Mouse (Mus musculus) right cerebral cortex, postnatal 36 days (tissue): ENCODE data around the gene Arrb2.
"Not testable (repeated sequence)": the region's sequence is repeated elsewhere in the genome, so short reads cannot be mapped to it uniquely, and the experiment has no call there.

ENCODE experiments used
- DNase-seq, 2 experiments: peaks; one replicate each; pipeline ENCODE4 v3.0.0; 2022; ENCODE audit warnings: low spot score in 2 of 2, mixed read lengths in 1 of 2

The Arrb2 gene

GRCm38 (mm10) chr11:70444667-70445066 is 12.2 kb downstream of the Arrb2 start:
- DNase-seq: no peak

DNA sequence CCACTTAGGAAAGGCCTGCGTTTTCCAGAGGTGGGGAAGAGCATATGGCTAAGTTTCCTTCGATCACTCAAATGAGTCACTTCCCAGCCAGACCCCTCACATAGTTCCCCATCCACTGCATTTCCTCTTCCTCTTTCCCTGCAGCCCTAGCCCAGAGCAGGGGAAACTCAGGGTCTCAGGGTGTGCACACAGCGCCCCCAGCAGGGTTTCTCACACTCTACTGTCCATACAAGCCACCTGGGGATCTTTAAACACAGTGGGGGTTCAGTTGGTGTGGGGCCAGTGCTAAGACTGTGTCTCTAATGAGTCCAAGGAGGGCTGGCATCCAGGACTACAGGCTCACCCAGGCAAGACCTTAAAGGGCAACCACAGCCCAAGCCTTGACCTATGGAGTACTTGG is 14.3 kb downstream of the Arrb2 start:
- DNase-seq: no peak

GRCm38 (mm10) chr11:70447373-70447772 is 14.9 kb downstream of the Arrb2 start:
- DNase-seq: no peak

- no peak for DNase-seq
Observed at GRCm38 (mm10) chr11:70450926-70451325, 18.5 kb downstream of the Arrb2 start.

GRCm38 (mm10) chr11:70451797-70452498 is 19.5 kb downstream of the Arrb2 start, which contains the start of gene Med11:
TSS of gene Med11 (plus strand) at chr11:70451919.
- DNase-seq: peak; percentile 93 to 95

- no peak for DNase-seq
Observed at GRCm38 (mm10) chr11:70453261-70454044, 21.0 kb downstream of the Arrb2 start.

DNA sequence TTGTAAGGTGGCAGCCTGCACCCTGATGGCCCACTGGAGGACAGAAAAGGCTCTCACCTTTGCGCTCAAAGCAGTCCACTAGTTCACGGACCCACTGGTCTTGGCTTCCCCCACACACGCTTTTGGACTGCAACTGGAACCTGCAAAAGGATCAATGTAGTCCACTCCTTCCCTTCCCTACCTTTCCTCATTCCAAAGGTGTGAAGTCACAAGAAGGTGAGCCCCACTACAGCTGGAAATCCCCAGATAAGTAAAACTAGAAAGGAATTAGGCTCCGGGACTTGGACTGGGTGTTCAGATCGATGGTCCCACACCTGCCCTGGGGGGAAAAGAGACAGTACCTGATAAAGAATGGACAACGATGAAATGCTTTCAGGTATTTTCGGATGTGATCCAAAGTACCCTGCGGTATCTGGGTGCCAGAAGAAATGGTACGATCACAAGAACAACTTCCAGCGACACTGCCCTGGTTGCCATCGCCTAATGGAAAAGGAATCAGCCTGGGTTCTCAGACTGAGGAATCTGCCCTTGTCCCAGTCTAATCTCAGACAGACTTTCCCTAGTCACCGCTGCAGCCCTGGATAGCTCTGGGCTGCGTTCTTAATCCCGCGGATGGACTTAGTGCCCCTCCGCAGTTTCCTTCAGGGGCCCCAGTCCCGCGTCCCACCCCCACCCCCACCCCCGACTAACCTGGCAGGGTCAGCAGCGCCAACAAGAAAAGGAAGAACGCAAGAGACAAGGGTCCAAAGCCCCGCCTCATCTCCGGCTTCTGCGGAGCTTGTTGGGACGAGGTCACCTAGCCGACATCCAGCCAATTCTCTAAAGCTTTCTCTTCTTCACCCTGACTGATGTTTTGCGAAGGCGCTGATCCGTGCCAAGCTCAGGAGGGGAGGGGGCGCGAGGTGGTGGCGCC is 26.5 kb downstream of the Arrb2 start, which contains the start of gene Zmynd15:
TSS of gene Zmynd15 (plus strand) at position 746 of the 913 bp plus-strand sequence.
- DNase-seq: no peak

DNA sequence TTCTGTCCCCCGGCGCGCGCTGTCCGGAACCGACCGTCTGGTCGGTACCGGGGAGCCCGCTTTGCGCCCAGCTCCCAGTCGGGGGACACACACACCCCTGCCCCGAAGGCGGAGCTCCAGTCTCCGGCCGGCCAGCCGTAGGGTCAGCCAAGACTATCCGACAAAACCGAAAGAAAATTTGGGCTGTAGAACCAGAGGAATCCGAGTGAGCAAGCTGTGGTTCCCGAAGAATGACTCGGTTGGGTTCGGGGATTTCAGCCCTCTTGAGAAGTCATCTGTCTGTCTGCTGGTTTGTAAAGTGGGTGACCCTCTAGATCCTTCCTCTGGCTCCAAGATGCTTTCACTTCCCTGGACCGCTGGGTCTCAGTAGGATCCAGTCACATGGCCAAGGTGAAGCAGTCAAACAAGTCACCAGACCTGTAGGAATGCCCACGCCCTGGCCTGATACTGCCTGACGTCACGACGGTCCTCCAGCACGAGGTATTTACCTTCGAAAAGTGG is 27.2 kb downstream of the Arrb2 start, which contains the start of gene Cxcl16:
TSS of gene Cxcl16 (minus strand) at position 384 of the 501 bp plus-strand sequence.
- DNase-seq: no peak

GRCm38 (mm10) chr11:70463970-70464369 is 31.5 kb downstream of the Arrb2 start:
- DNase-seq: no peak

GRCm38 (mm10) chr11:70465211-70465610 is 32.8 kb downstream of the Arrb2 start:
- DNase-seq: no peak

- DNase-seq: no peak
Observed at GRCm38 (mm10) chr11:70465824-70466223, 33.4 kb downstream of the Arrb2 start.

- DNase-seq: no peak
Observed at GRCm38 (mm10) chr11:70467902-70468619, 35.6 kb downstream of the Arrb2 start.

- no peak for DNase-seq
Observed at GRCm38 (mm10) chr11:70469764-70470163, 37.3 kb downstream of the Arrb2 start.

GRCm38 (mm10) chr11:70472716-70473115 is 40.3 kb downstream of the Arrb2 start:
- DNase-seq: no peak

GRCm38 (mm10) chr11:70473291-70473690 is 40.9 kb downstream of the Arrb2 start:
- DNase-seq: not testable (repeated sequence)

DNA sequence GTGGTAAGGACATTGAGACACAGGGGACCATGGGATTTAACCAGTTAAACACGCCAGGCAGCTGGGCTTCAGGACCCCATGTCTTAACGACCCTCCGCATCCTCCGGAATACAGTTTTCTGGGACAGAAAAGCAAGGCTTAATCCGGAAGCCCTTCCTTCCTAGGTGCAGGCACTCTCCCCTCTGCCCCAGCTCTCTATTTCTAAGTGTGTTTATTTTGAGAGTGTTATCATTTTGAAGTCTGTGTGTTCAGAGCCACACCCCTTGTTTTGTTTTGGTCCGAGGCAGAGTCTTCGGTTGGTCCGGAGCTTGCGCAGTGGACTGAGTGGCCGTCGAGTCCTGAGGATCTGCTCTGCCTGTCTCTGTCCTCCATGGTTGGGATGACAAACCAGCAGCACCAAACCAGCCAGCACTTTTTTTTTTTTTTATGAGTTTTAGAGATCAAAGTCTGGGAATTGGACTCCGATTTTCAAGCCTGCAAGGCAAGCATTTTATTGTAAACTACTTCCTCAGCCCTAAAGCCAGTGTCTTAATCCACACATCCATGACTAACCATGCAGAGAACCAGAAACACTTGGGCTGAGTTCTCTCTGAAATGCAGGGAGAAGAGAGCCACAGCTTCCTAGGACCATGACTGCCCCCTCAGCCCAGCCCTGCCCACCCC is 42.6 kb downstream of the Arrb2 start:
- no peak for DNase-seq

DNA sequence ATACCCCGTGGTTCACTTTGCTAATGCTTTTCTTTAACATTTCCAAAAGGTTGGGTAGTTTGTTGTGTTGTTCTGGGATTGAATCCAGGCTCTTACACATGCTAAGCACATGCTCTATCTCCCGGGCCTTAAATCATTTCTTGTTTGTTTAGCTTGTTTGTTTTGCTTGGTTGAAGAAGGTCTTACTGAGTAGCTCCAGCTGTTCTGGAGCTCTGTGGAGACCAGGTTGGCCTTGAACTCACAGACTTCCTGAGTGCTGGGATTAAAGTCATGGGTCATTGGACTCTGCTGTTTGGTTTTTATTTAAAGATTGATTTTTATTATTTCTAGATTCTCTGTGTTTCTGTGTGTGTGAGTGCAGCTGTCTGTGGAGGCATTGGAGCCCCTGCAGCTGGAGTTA is 53.1 kb downstream of the Arrb2 start:
- DNase-seq: no peak

DNA sequence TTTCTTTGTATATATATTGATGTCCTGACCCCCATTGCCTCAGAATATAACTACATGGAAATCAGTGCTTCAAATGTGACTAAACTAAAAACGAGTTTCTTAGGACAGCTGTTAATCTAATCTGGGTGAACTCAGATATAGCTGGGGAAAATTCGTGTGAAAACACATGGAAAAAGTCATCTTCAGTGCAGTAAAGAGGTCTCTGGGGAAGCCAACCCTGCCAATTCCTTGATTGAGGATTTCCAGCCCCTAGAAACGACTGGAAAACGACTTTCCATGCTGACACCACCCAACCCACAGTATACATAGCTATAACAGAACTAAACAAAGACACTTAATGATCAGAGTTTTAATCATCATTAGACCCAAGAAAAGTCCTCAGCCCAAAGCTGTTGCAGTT is 55.4 kb downstream of the Arrb2 start:
- DNase-seq: no peak

DNA sequence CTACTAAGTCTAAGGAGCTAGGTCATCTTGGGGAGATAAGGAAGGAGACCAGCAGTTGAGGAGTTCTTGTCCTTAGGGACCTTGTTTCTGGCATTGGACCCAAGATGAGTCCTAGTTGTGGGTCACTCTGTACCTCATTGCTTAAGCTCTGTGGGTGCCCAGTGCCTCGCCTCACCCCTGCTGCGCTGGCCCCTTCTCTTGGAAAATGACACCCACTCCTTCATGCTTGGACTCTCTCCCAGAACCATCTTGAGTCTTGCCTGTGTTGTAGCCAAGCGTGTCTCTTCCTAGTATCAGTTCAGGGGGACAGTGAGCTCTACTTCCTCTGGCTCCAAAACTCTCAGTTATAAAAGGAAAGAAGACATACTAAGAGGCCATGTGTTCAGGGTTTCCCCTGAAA is 56.7 kb downstream of the Arrb2 start:
- DNase-seq: peak in 1 of 2 experiments; percentile 8

- DNase-seq: no peak
Observed at GRCm38 (mm10) chr11:70489684-70490083, 57.2 kb downstream of the Arrb2 start.
